Mouse (Mus musculus) lung, embryonic 16.5 days (tissue): ENCODE measurements around the gene Pla2r1. TPM values are rescaled to one million over a fixed set of nuclear protein-coding genes. Genes with fewer than 3 reads are reported as not detected.
A peak's percentile ranks its signal among the peaks of the same experiment; 100 is the strongest.

Experiments used
- ATAC-seq: fragments of 200-750 bp; cut with Nextera tagmentation; 2 replicates; pipeline ENCODE4 v1.8.0; 2017; ENCODE audit warnings: low read depth, mild to moderate bottlenecking, moderate library complexity
- H3K27ac ChIP-seq: fragments of 300-500 bp; sonication (generic); 2 replicates; pipeline ENCODE4 v1.5.1; 2014; ENCODE audit warnings: mild to moderate bottlenecking, control low read depth, low read length
- H3K27me3 ChIP-seq: fragments of 300-500 bp; sonication (generic); 2 replicates; pipeline ENCODE4 v1.6.1; 2014; ENCODE audit warnings: low read depth, low read length, mixed read lengths; ENCODE audit not compliant: control insufficient read depth, insufficient read depth
- H3K36me3 ChIP-seq: fragments of 300-500 bp; sonication (generic); 2 replicates; pipeline ENCODE4 v1.6.1; 2014; ENCODE audit warnings: low read length; ENCODE audit not compliant: control insufficient read depth, insufficient read depth
- H3K4me1 ChIP-seq: fragments of 300-500 bp; sonication (generic); replicated peaks from 2 replicates; pipeline ENCODE4 v1.6.1; 2014; ENCODE audit warnings: low read length, mixed read lengths; ENCODE audit not compliant: control insufficient read depth, insufficient read depth
- H3K4me2 ChIP-seq: fragments of 300-500 bp; sonication (generic); 2 replicates; pipeline ENCODE4 v1.6.1; 2014; ENCODE audit warnings: low read depth, low read length, control low read depth
- H3K4me3 ChIP-seq: fragments of 300-500 bp; sonication (generic); 2 replicates; pipeline ENCODE4 v1.5.1; 2014; ENCODE audit warnings: mild to moderate bottlenecking, low read length, control low read depth
- H3K9ac ChIP-seq: fragments of 300-500 bp; sonication (generic); 2 replicates; pipeline ENCODE4 v1.6.1; 2014; ENCODE audit warnings: low read length, control low read depth
- H3K9me3 ChIP-seq: fragments of 300-500 bp; sonication (generic); 2 replicates; pipeline ENCODE4 v1.6.1; 2016; ENCODE audit warnings: low read length; ENCODE audit not compliant: control insufficient read depth
- WGBS: fragments of 180-500 bp; shearing (Covaris S2); extraction: QIAGEN DNeasy Blood & Tissue Kit; methylation state at CpG from one replicate; pipeline ENCODE4 v1.1.7; 2014; 5-methylcytosine and 5-hydroxymethylcytosine counted together
- polyA plus RNA-seq: library from polyadenylated mRNA; unstranded; fragments of >200 nt; fragmentation: Nextera tagmentation; extraction: Ambion mirVana; gene quantifications from 2 replicates; pipeline ENCODE4 v1.2.1, GENCODE M21; 2015

Gene Pla2r1
- 4.2 and 4.3 TPM in 2 replicates for polyA plus RNA-seq

DNA sequence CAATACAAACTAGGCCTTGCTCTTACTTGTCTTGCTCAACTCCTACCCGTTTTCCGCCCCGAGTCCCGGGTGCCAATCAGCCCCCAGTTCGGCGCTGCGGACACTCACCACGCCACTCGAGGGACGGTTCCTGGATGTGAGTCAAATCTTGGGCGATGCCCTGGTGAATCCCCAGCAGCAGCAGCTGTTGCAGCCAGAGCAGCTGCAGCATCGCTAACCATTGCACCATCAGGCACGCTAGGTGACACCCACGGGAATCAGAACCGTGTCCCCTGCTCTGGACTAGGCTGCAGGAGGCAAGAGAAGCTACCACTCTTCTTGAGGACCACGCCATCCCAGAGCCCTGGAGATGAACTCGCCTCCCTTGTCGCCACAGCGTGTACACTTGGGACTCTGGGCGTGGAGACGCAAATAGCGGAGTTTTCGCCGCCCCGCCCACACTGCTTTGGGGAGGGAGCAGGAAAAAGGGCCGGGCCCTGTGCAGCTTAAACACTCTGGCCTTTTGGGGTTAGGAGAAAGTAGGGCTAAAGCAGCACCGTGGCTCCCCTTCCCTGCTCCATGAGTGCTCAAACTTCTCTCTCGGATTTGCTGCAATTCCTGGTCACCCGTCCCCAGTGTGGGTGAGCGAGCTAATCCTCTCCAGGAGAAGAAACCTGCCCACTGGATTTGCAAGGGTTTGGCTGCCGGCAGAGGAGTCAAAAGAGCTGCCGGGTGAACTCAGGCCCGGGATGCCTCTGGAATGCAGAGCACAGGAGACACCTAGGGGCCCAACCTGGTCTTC lies at the start of gene Pla2r1:
Gene Pla2r1 (minus strand): TSS at position 407 of the 781 bp plus-strand sequence.
- peak within 1 kb of the TSS; percentile 70 for H3K9ac ChIP-seq

GRCm38 (mm10) chr2:60601326-60601725 lies 48.2 kb upstream of the Pla2r1 start:
- no peak for ATAC-seq
- Histone ChIP-seq H3K4me2 (no peak overlapping the region), H3K36me3 (no peaks in the 10 kb centered on the region), H3K27me3 (no peaks in the 10 kb centered on the region), H3K9me3 (no peaks in the 10 kb centered on the region), H3K27ac (no peak overlapping the region), H3K9ac (no peak overlapping the region), H3K4me3 (no peak overlapping the region), H3K4me1 (no peaks in the 10 kb centered on the region)
- WGBS: 77% methylated on average over 2 of the region's 2 CpGs

More for the DNA sequence above, at the start of gene Pla2r1:
- 3% methylated on average over 33 of the region's 33 CpGs for WGBS
- peak; percentile 89 for ATAC-seq
- Histone ChIP-seq H3K27me3 (no peaks in the 10 kb centered on the region), H3K4me1 (peaks cover 7% of the 10 kb centered on the region; the same call in 1 of the 2 replicates), H3K36me3 (no peaks in the 10 kb centered on the region), H3K9me3 (no peaks in the 10 kb centered on the region), H3K27ac (peak within 1 kb of the TSS; percentile 8; the same call in 1 of the 2 replicates), H3K4me2 (peak within 1 kb of the TSS; percentile 97), H3K4me3 (peak within 1 kb of the TSS; percentile 59)

GRCm38 (mm10) chr2:60600863-60601262 lies 47.8 kb upstream of the Pla2r1 start:
- Histone ChIP-seq H3K27ac (no peak overlapping the region), H3K36me3 (no peaks in the 10 kb centered on the region), H3K9ac (no peak overlapping the region), H3K9me3 (no peaks in the 10 kb centered on the region), H3K27me3 (no peaks in the 10 kb centered on the region), H3K4me2 (no peak overlapping the region), H3K4me1 (no peaks in the 10 kb centered on the region), H3K4me3 (no peak overlapping the region)
- WGBS: 82% methylated on average over 2 of the region's 2 CpGs
- no peak for ATAC-seq

DNA sequence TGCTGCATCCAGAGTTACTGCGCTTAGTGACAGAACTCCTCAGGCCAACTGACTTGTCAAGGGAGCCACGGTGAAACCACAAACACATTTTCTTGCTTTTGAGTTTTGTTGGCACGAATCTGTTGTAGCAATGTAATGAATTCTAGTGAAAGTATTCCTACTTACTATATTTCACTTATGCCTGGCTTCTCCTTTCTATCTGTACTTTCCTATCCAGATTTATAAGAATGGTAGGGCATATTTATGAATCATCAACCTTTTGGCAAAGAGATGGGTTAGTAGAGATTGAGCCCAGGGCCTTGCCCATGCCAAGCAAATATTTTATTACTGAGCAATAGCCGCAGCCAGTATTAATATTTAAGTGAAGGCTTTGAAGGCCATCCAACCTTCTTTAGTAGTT lies 30.3 kb upstream of the Pla2r1 start:
- Histone ChIP-seq H3K4me2 (no peak overlapping the region), H3K9ac (no peak overlapping the region), H3K4me1 (no peaks in the 10 kb centered on the region), H3K27me3 (no peaks in the 10 kb centered on the region), H3K36me3 (no peaks in the 10 kb centered on the region), H3K27ac (no peak overlapping the region), H3K4me3 (no peak overlapping the region), H3K9me3 (no peaks in the 10 kb centered on the region)
- no peak for ATAC-seq
- WGBS: 86% methylated on average over 4 of the region's 4 CpGs

GRCm38 (mm10) chr2:60554561-60554960 lies 1.5 kb upstream of the Pla2r1 start:
- no peak overlapping the region for H3K9ac ChIP-seq
- no peak overlapping the region for H3K4me2 ChIP-seq
- no peaks in the 10 kb centered on the region for H3K27me3 ChIP-seq
- no peak overlapping the region for H3K27ac ChIP-seq
- H3K4me1 ChIP-seq: peaks cover 7% of the 10 kb centered on the region; the same call in 1 of the 2 replicates
- no peaks in the 10 kb centered on the region for H3K36me3 ChIP-seq
- no peak for ATAC-seq
- H3K4me3 ChIP-seq: no peak overlapping the region
- WGBS: 70% methylated on average over 4 of the region's 4 CpGs
- H3K9me3 ChIP-seq: no peaks in the 10 kb centered on the region

DNA sequence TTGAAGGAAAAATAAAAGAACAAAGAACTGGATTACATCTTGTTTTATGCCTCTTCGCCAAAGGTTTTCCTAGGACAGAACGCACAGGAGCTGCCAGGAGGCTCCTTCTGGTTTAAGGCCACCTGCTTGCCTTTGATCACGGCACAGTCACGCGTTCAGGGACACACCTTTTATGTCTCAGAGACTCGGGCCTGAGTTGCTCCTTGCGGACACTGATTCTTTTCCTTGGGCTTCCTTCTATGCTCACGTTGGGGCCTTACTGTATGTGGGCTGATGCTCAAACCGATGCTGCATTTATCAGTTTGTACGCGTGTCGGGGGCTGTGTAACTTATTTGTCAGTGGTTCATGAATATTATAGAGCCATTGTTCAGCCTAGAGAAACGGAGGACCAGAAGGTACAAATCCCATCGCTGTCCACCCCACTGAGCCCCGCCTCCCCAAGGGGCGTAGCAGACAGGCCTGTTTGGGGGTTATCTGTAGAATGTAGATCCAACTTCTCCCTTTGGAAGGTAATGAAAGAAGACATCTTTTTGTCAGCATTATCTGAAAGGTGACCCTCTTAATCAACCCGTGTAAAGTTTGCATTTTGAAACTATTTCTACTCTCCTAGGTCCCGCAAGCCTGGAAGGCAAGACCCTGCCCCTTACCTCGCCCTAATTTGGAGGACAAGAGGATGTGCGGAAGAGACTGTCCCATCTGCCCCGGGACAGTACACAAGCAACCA lies 769 bp downstream of the Pla2r1 start:
- H3K27ac ChIP-seq: 0 out of 2 replicates have a peak overlapping the region, but pooled peaks have one; percentile 8
- peak overlapping the region; percentile 59 for H3K4me3 ChIP-seq
- ATAC-seq: peak; percentile 20; the same call in 1 of the 2 replicates
- peaks cover 7% of the 10 kb centered on the region; the same call in 1 of the 2 replicates for H3K4me1 ChIP-seq
- no peaks in the 10 kb centered on the region for H3K36me3 ChIP-seq
- peak overlapping the region; percentile 70 for H3K9ac ChIP-seq
- WGBS: 36% methylated on average over 21 of the region's 21 CpGs
- H3K4me2 ChIP-seq: peak overlapping the region; percentile 97
- H3K27me3 ChIP-seq: no peaks in the 10 kb centered on the region
- H3K9me3 ChIP-seq: no peaks in the 10 kb centered on the region

DNA sequence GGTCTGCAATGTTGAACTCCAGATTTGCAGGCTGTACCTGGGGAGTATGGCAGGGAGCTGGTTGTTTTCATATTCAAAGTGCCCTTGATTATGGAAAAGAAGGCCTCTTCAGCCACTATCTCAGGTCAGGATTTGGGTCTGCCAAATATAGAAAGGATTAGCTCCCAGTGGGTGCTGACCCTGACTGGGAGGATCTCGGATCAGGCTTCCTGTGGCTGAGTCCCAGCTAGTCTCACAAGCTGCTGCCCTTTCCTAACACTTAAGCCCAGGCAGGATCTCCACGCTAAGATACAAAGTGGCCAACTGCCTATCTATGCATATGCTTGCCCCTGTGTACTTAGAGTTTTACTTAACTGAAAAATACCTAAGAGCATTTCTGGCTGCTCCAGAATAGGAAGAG lies 1.4 kb downstream of the Pla2r1 start:
- H3K27ac ChIP-seq: no peak overlapping the region
- H3K27me3 ChIP-seq: no peaks in the 10 kb centered on the region
- no peaks in the 10 kb centered on the region for H3K9me3 ChIP-seq
- H3K4me1 ChIP-seq: peaks cover 7% of the 10 kb centered on the region; the same call in 1 of the 2 replicates
- H3K4me2 ChIP-seq: no peak overlapping the region
- no peak for ATAC-seq
- H3K36me3 ChIP-seq: no peaks in the 10 kb centered on the region
- no peak overlapping the region for H3K4me3 ChIP-seq
- 47% methylated on average over 2 of the region's 2 CpGs for WGBS
- no peak overlapping the region for H3K9ac ChIP-seq

DNA sequence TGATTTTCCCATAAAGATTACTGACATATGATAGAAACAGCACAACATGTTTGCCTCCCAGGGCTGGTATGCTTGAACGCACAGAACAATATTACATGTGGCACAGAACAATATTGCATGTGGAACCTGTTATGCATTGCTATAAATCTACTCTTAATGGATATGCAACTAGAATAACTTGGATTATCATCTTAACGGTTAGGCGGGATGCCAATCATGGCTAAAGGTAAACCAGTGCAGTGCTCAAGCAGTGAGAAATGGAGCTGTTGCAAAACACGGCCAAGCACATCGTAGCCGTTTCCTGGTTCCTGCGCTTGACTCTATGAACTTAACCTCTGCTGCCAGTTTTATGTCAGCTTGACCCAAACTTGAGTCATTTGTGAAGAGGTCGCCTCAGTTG lies 2.6 kb downstream of the Pla2r1 start:
- no peaks in the 10 kb centered on the region for H3K9me3 ChIP-seq
- ATAC-seq: no peak

GRCm38 (mm10) chr2:60549851-60550250 lies 3.3 kb downstream of the Pla2r1 start:
- 89% methylated on average over 2 of the region's 2 CpGs for WGBS
- Histone ChIP-seq H3K4me1 (peaks cover 7% of the 10 kb centered on the region; the same call in 1 of the 2 replicates), H3K9me3 (no peaks in the 10 kb centered on the region), H3K4me2 (no peak overlapping the region), H3K4me3 (no peak overlapping the region), H3K9ac (no peak overlapping the region), H3K36me3 (no peaks in the 10 kb centered on the region), H3K27me3 (no peaks in the 10 kb centered on the region), H3K27ac (no peak overlapping the region)
- ATAC-seq: no peak

More for the DNA sequence above, 2.6 kb downstream of the Pla2r1 start:
- no peak overlapping the region for H3K4me3 ChIP-seq
- no peak overlapping the region for H3K4me2 ChIP-seq
- H3K4me1 ChIP-seq: peaks cover 7% of the 10 kb centered on the region; the same call in 1 of the 2 replicates
- no peaks in the 10 kb centered on the region for H3K36me3 ChIP-seq
- no peak overlapping the region for H3K9ac ChIP-seq
- H3K27me3 ChIP-seq: no peaks in the 10 kb centered on the region
- no peak overlapping the region for H3K27ac ChIP-seq
- WGBS: 95% methylated on average over 8 of the region's 8 CpGs
